In genomic region chr1:183116946-183117826, GRCm38 (mm10) we compare ENCODE assay signal across 9 mouse cellular contexts.
DNase-seq lines count a peak whose midpoint lies in the region; ATAC-seq and TF ChIP-seq lines count a peak whose summit lies in the region.
"Had no signal": no experiment of that assay in that cellular context is flagged by ENCODE, and none has a peak within 500 bp of the region (broad histone marks: within the 10 kb centered on the region; RNA-seq: fewer than 3 reads in every experiment).

No protein-coding gene starts in this region.

- H3K9me3 ChIP-seq in kidney, postnatal 0 days (replicated peaks; ENCODE audit: low read length): no peaks in the 10 kb centered on the region
- H3K9me3 ChIP-seq in heart, embryonic 10.5 days: no peaks in the 10 kb centered on the region
- no peaks in the 10 kb centered on the region for H3K9me3 ChIP-seq in midbrain, embryonic 11.5 days (ENCODE audit: control insufficient read depth, low read length)

- peaks cover 34% of the 10 kb centered on the region for H3K4me1 ChIP-seq in kidney, postnatal 0 days (replicated peaks; ENCODE audit: insufficient read depth, low read length)
- H3K4me1 ChIP-seq in heart, embryonic 10.5 days: peaks cover 45% of the 10 kb centered on the region
- no peaks in the 10 kb centered on the region for H3K4me1 ChIP-seq in midbrain, embryonic 11.5 days (ENCODE audit: control insufficient read depth, insufficient read depth, low read length)

- peak overlapping the region; percentile 36; the same call in 1 of the 2 replicates for H3K27ac ChIP-seq in kidney, postnatal 0 days
- peak overlapping the region; percentile 44 for H3K27ac ChIP-seq in heart, embryonic 10.5 days
- no peak overlapping the region for H3K27ac ChIP-seq in midbrain, embryonic 11.5 days (ENCODE audit: low read depth, low read length)

- no peak overlapping the region for H3K4me3 ChIP-seq in kidney, postnatal 0 days (replicated peaks; ENCODE audit: low read depth, low read length)
- no peak overlapping the region for H3K4me3 ChIP-seq in heart, embryonic 10.5 days
- H3K4me3 ChIP-seq in midbrain, embryonic 11.5 days (ENCODE audit: low read depth, low read length): no peak overlapping the region

- H3K9ac ChIP-seq in kidney, postnatal 0 days (ENCODE audit: low read depth, low read length): no peak overlapping the region
- no peak overlapping the region for H3K9ac ChIP-seq in midbrain, embryonic 11.5 days (ENCODE audit: low read length)

- H3K36me3 ChIP-seq in kidney, postnatal 0 days (ENCODE audit: insufficient read depth, low read length): no peaks in the 10 kb centered on the region
- no peaks in the 10 kb centered on the region for H3K36me3 ChIP-seq in heart, embryonic 10.5 days
- no peaks in the 10 kb centered on the region for H3K36me3 ChIP-seq in midbrain, embryonic 11.5 days (ENCODE audit: control insufficient read depth, insufficient read depth, low read length)

- no peak overlapping the region for H3K4me2 ChIP-seq in kidney, postnatal 0 days (ENCODE audit: low read length)
- H3K4me2 ChIP-seq in midbrain, embryonic 11.5 days: no peak overlapping the region

- H3K27me3 ChIP-seq in kidney, postnatal 0 days (ENCODE audit: insufficient read depth, low read length): no peaks in the 10 kb centered on the region
- H3K27me3 ChIP-seq in heart, embryonic 10.5 days (ENCODE audit: insufficient read depth, poor library complexity, severe bottlenecking): no peaks in the 10 kb centered on the region
- H3K27me3 ChIP-seq in midbrain, embryonic 11.5 days (ENCODE audit: control insufficient read depth, insufficient read depth, low read length): no peaks in the 10 kb centered on the region

- TF ChIP-seq CTCF in kidney, postnatal 0 days (IDR thresholded peaks at IDR 0.05; ENCODE audit: low read depth): no peak

- intact Hi-C loops in gastrocnemius, postnatal 36 days (cut with DNase I): no loop called here

- 50% methylated on average over 15 of the region's 15 CpGs for WGBS in kidney, postnatal 0 days
- WGBS in heart, embryonic 10.5 days: 69% methylated on average over 15 of the region's 15 CpGs
- 79% methylated on average over 15 of the region's 15 CpGs for WGBS in midbrain, embryonic 11.5 days

- peak; percentile 29 for DNase-seq in adrenal gland, adult 2 months
- no peak for DNase-seq in adrenal gland, adult 18-20 months (ENCODE audit: low spot score in 2 of 2)
- DNase-seq in kidney, postnatal 0 days (ENCODE audit: low spot score): no peak
- DNase-seq in kidney, postnatal 25 days: no peak
- no peak for DNase-seq in heart, embryonic 10.5 days (ENCODE audit: low spot score)
- peak; percentile 75 for DNase-seq in midbrain, embryonic 11.5 days (ENCODE audit: low spot score, missing footprints)
- no peak for DNase-seq in cerebellum, postnatal 4 days (ENCODE audit: low spot score in 2 of 2)
- DNase-seq in gastrocnemius, postnatal 36 days: no peak
- DNase-seq: left cerebral cortex, postnatal 4 days had no signal

- ATAC-seq in kidney, postnatal 0 days (replicated peaks; ENCODE audit: low FRiP score, low read depth): no peak; the same call in 1 of the 2 replicates
- no peak for ATAC-seq in midbrain, embryonic 11.5 days (ENCODE audit: low FRiP score)

Comparison
In these comparisons a context has a peak if more than half of its experiments do, and no peak if none do; other contexts are left out.
1. DNase-seq: peak in adrenal gland, adult 2 months (single experiment) and midbrain, embryonic 11.5 days (single experiment); none in adrenal gland, adult 18-20 months (0 of 2), kidney, postnatal 0 days (single experiment), kidney, postnatal 25 days (0 of 2), heart, embryonic 10.5 days (single experiment), cerebellum, postnatal 4 days (0 of 2) and gastrocnemius, postnatal 36 days (0 of 2).